Mouse (Mus musculus): ENCODE data around the gene Polr3e. TPM values are rescaled to one million over a fixed set of nuclear protein-coding genes. Genes with fewer than 3 reads are reported as not detected.

Gene Polr3e
- polyA plus RNA-seq, 1 experiment from 2014 or later = 30.5 TPM

DNA sequence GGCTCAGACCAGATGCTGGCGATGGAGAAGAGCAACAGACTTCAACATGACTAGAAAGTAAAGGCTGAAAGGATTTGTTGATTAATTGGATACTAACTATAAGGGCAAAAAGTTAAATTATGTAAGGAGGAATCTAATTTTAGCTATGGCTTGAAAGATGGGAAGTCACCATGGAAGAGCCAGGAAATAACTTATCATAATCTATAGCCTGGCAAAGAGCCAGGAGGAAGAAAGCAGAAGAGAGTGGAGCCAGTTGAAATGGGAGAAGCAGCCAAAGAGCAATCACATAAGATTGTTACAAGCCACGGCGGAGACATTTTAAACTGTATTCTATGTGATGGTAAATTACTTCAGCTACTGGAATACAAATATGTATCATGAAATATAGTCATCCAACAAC lies 56.5 kb downstream of the Polr3e start:
- DNase-seq (ENCODE audit: low spot score) (no peak), ATAC-seq (replicated peaks; ENCODE audit: low FRiP score, low TSS enrichment, low read depth) (no peak)
- H3K9ac ChIP-seq (ENCODE audit: low read length) = no peak overlapping the region
- H3K27ac ChIP-seq (ENCODE audit: low read depth) = peak overlapping the region; percentile 22; the same call in 1 of the 2 replicates
- H3K4me3 ChIP-seq (ENCODE audit: low read depth, low read length) = no peak overlapping the region
- WGBS = 39% methylated on average over 3 of the region's 3 CpGs
- peaks cover 4% of the 10 kb centered on the region; the same call in 1 of the 2 replicates for H3K36me3 ChIP-seq (ENCODE audit: control insufficient read depth, insufficient read depth, low read length)
- H3K27me3 ChIP-seq (replicated peaks; ENCODE audit: control insufficient read depth, insufficient read depth, low read length) = no peaks in the 10 kb centered on the region
- no peak overlapping the region for H3K4me2 ChIP-seq (ENCODE audit: low read length)
- H3K9me3 ChIP-seq (ENCODE audit: control insufficient read depth, low read length) = no peaks in the 10 kb centered on the region
- peaks cover 23% of the 10 kb centered on the region; the same call in 1 of the 2 replicates for H3K4me1 ChIP-seq (replicated peaks; ENCODE audit: control insufficient read depth, insufficient read depth, low read length)

GRCm38 (mm10) chr7:120977063-120977462 lies 59.5 kb downstream of the Polr3e start:
- H3K27ac ChIP-seq (ENCODE audit: low read depth) = peak overlapping the region; percentile 55
- H3K27me3 ChIP-seq (replicated peaks; ENCODE audit: control insufficient read depth, insufficient read depth, low read length) = no peaks in the 10 kb centered on the region
- no peak overlapping the region for H3K9ac ChIP-seq (ENCODE audit: low read length)
- peak overlapping the region; percentile 6; the same call in 1 of the 2 replicates for H3K4me2 ChIP-seq (ENCODE audit: low read length)
- H3K4me1 ChIP-seq (replicated peaks; ENCODE audit: control insufficient read depth, insufficient read depth, low read length) = peaks cover 29% of the 10 kb centered on the region; the same call in 1 of the 2 replicates
- 33% methylated on average over 7 of the region's 7 CpGs for WGBS
- no peaks in the 10 kb centered on the region for H3K9me3 ChIP-seq (ENCODE audit: control insufficient read depth, low read length)
- DNase-seq (ENCODE audit: low spot score) = no peak
- no peak overlapping the region for H3K4me3 ChIP-seq (ENCODE audit: low read depth, low read length)
- no peak for ATAC-seq (replicated peaks; ENCODE audit: low FRiP score, low TSS enrichment, low read depth)
- no peaks in the 10 kb centered on the region for H3K36me3 ChIP-seq (ENCODE audit: control insufficient read depth, insufficient read depth, low read length)

- no peak for ATAC-seq (replicated peaks; ENCODE audit: low FRiP score, low TSS enrichment, low read depth)
- Histone ChIP-seq H3K9ac (ENCODE audit: low read length) (no peak overlapping the region), H3K27me3 (replicated peaks; ENCODE audit: control insufficient read depth, insufficient read depth, low read length) (no peaks in the 10 kb centered on the region), H3K4me2 (ENCODE audit: low read length) (no peak overlapping the region), H3K4me1 (replicated peaks; ENCODE audit: control insufficient read depth, insufficient read depth, low read length) (peaks cover 29% of the 10 kb centered on the region; the same call in 1 of the 2 replicates), H3K9me3 (ENCODE audit: control insufficient read depth, low read length) (no peaks in the 10 kb centered on the region), H3K36me3 (ENCODE audit: control insufficient read depth, insufficient read depth, low read length) (no peaks in the 10 kb centered on the region), H3K4me3 (ENCODE audit: low read depth, low read length) (no peak overlapping the region), H3K27ac (ENCODE audit: low read depth) (no peak overlapping the region)
- DNase-seq (ENCODE audit: low spot score) = no peak
- WGBS = 74% methylated on average over 4 of the region's 4 CpGs
Measured at GRCm38 (mm10) chr7:120980041-120980440, 62.5 kb downstream of the Polr3e start.

DNA sequence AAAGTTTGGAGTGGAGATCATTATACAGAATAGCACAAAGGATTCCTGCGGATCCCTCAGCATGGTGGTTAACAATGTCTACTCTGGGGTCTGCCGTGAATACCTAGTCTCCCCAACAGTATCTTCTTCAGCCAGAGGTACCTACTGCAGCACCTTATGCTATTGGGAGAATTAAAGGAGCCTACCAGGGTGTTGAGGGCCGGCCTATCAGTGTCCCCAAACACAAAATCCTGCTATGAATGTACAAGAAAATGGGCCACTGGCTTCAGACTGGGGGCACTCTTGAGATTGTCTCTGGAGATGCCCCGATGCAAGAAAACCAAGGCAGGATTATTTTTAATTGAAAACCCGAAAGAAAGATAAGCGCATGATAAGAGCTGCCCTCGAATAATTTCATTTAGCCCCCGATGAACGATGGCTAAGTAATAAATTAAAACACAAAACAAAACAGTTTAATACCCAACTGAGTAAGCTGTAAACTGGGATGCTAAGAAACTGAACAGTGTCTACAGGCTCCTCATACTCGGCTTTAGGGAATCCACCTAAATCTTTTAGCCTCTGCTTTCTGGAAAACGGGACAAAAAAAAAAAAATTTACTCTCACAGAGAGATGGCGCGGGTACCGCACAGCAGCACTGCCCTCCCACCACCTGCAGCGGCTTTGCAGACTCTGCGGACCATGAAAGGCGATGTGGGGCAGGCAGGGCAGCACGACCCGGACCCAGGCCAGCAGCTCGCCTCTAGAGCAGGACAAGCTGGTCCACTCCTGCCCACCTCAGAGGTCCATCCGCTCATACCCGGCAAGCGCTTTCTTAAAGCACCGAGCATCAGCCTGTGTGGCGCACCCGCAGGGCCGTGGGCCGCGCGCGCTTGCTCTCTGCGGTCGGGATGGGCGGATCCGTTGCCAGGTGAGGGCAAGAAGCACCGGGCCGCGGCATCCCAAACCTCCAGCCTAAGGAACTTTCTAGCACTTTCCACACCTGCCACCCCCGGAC lies 63.7 kb downstream of the Polr3e start:
- Histone ChIP-seq H3K4me3 (ENCODE audit: low read depth, low read length) (peak overlapping the region; percentile 87), H3K4me2 (ENCODE audit: low read length) (peak overlapping the region; percentile 74), H3K9me3 (ENCODE audit: control insufficient read depth, low read length) (no peaks in the 10 kb centered on the region), H3K4me1 (replicated peaks; ENCODE audit: control insufficient read depth, insufficient read depth, low read length) (peaks cover 23% of the 10 kb centered on the region; the same call in 1 of the 2 replicates), H3K27ac (ENCODE audit: low read depth) (peak overlapping the region; percentile 59; the same call in 1 of the 2 replicates), H3K27me3 (replicated peaks; ENCODE audit: control insufficient read depth, insufficient read depth, low read length) (0 out of 2 replicates have a peak, but pooled peaks cover 4% of the 10 kb centered on the region), H3K9ac (ENCODE audit: low read length) (peak overlapping the region; percentile 75), H3K36me3 (ENCODE audit: control insufficient read depth, insufficient read depth, low read length) (no peaks in the 10 kb centered on the region)
- ATAC-seq (replicated peaks; ENCODE audit: low FRiP score, low TSS enrichment, low read depth) (peak; percentile 54), DNase-seq (ENCODE audit: low spot score) (peak; percentile 82)
- 5% methylated on average over 39 of the region's 39 CpGs for WGBS

- Histone ChIP-seq H3K9ac (ENCODE audit: low read length) (peak within 1 kb of the TSS; percentile 75), H3K27ac (ENCODE audit: low read depth) (peak within 1 kb of the TSS; percentile 70; the same call in 1 of the 2 replicates), H3K4me2 (ENCODE audit: low read length) (peak within 1 kb of the TSS; percentile 91), H3K36me3 (ENCODE audit: control insufficient read depth, insufficient read depth, low read length) (no peaks in the 10 kb centered on the region), H3K9me3 (ENCODE audit: control insufficient read depth, low read length) (no peaks in the 10 kb centered on the region), H3K27me3 (replicated peaks; ENCODE audit: control insufficient read depth, insufficient read depth, low read length) (0 out of 2 replicates have a peak, but pooled peaks cover 4% of the 10 kb centered on the region), H3K4me1 (replicated peaks; ENCODE audit: control insufficient read depth, insufficient read depth, low read length) (peaks cover 14% of the 10 kb centered on the region; the same call in 1 of the 2 replicates), H3K4me3 (ENCODE audit: low read depth, low read length) (peak within 1 kb of the TSS; percentile 87)
- DNase-seq (ENCODE audit: low spot score) = peak; percentile 98
- peak; percentile 96 for ATAC-seq (replicated peaks; ENCODE audit: low FRiP score, low TSS enrichment, low read depth)
- under 1% methylated on average over 46 of the region's 46 CpGs for WGBS
Measured at GRCm38 (mm10) chr7:120982200-120982841, 64.8 kb downstream of the Polr3e start, which contains the start of the genes Cdr2 and Mfsd13b. Gene Cdr2, minus strand, starts transcription at chr7:120982312. Gene Mfsd13b, plus strand, starts transcription at chr7:120982509.

DNA sequence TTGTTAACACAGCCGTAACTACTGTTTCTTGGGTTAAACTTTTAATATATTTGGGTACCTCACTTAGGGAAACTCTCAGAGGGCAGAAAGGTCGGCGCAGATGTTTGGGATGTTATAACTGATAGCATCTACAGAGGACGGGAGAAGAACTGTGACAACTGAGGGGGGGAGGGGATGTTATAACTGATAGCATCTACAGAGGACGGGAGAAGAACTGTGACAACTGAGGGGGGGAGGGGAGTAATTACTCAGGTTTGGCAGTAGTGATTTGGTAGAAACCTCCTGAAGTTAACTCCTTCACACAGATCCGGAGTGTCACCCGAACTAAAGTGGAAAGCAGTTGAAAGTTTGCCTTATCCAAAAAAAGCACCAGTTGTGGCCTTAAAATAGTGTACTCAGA lies 65.4 kb downstream of the Polr3e start:
- Histone ChIP-seq H3K4me2 (ENCODE audit: low read length) (peak overlapping the region; percentile 91), H3K27me3 (replicated peaks; ENCODE audit: control insufficient read depth, insufficient read depth, low read length) (0 out of 2 replicates have a peak, but pooled peaks cover 4% of the 10 kb centered on the region), H3K4me3 (ENCODE audit: low read depth, low read length) (peak overlapping the region; percentile 87), H3K9me3 (ENCODE audit: control insufficient read depth, low read length) (no peaks in the 10 kb centered on the region), H3K4me1 (replicated peaks; ENCODE audit: control insufficient read depth, insufficient read depth, low read length) (peaks cover 10% of the 10 kb centered on the region; the same call in 1 of the 2 replicates), H3K36me3 (ENCODE audit: control insufficient read depth, insufficient read depth, low read length) (no peaks in the 10 kb centered on the region), H3K9ac (ENCODE audit: low read length) (peak overlapping the region; percentile 74), H3K27ac (ENCODE audit: low read depth) (peak overlapping the region; percentile 70; the same call in 1 of the 2 replicates)
- ATAC-seq (replicated peaks; ENCODE audit: low FRiP score, low TSS enrichment, low read depth) = peak; percentile 17; the same call in 1 of the 2 replicates
- no peak for DNase-seq (ENCODE audit: low spot score)
- 7% methylated on average over 7 of the region's 7 CpGs for WGBS

- 75% methylated on average over 8 of the region's 8 CpGs for WGBS
- ATAC-seq (replicated peaks; ENCODE audit: low FRiP score, low TSS enrichment, low read depth) (no peak), DNase-seq (ENCODE audit: low spot score) (no peak)
- Histone ChIP-seq H3K4me2 (ENCODE audit: low read length) (no peak overlapping the region), H3K27me3 (replicated peaks; ENCODE audit: control insufficient read depth, insufficient read depth, low read length) (no peaks in the 10 kb centered on the region), H3K36me3 (ENCODE audit: control insufficient read depth, insufficient read depth, low read length) (no peaks in the 10 kb centered on the region), H3K4me1 (replicated peaks; ENCODE audit: control insufficient read depth, insufficient read depth, low read length) (no peaks in the 10 kb centered on the region), H3K27ac (ENCODE audit: low read depth) (no peak overlapping the region), H3K4me3 (ENCODE audit: low read depth, low read length) (no peak overlapping the region), H3K9me3 (ENCODE audit: control insufficient read depth, low read length) (no peaks in the 10 kb centered on the region), H3K9ac (ENCODE audit: low read length) (no peak overlapping the region)
Measured at GRCm38 (mm10) chr7:120991191-120991590, 73.6 kb downstream of the Polr3e start.
